Mouse (Mus musculus) mature B cell (primary cell): ENCODE measurements around the gene Nuf2.
"Not testable (repeated sequence)": the region's sequence is repeated elsewhere in the genome, so short reads cannot be mapped to it uniquely, and the experiment has no call there.

Source experiments
- in situ Hi-C: fragments of 300-500 bp; cut with MboI; formaldehyde crosslinking; loops from 2 replicates; pipeline ENCODE4 v1.14.3; 2019

The Nuf2 gene

GRCm38 (mm10) chr1:169530876-169531701 lies at the start of gene Nuf2:
TSS of gene Nuf2 (minus strand) at chr1:169531464.
- in situ Hi-C loops, result loop anchor here (25.0 kb wide), 2 partner anchors 406 to 681 kb away; partner anchors contain the start of genes Ccdc190 and Uhmk1

DNA sequence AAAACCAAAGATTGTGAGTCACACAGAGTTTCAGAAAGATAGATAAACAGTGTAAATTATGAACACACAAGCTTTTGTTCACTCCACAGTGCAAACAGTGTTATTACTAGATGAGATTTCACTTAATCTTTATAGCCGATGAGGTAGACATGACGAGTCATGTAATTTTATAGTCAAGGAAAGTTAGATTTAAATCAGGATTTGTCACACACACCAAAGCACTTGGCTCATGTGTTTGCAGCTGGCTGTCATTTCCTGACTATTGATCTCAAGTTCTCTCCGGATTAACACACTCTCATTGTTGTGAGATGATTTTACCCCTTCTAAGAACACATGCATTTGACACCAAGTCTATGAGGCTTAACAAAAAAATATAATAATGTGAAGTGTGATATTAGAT lies 48.3 kb upstream of the Nuf2 start:
- in situ Hi-C loops, result no loop called here

- in situ Hi-C loops, result no loop called here
Measured at GRCm38 (mm10) chr1:169574136-169574535, 42.9 kb upstream of the Nuf2 start.

DNA sequence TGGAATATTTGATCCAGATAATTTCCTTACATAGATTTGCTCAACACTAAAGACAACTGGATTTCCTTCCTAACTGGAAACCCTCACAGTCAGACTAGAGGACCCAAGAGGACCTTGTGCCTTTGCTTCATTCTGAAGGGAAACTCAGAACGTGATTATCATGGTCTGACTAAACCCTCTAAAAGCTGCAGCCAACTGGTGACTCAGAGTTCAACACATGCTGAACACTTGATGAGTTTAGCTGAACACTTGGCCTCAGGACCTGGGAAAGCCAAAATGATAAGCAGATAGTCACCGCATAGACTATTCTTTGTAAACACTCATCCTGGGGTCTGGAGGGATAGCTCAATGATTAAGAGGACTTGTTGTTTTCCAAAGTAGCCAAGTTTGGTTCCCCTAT lies 24.4 kb upstream of the Nuf2 start:
- in situ Hi-C loops, result no loop called here

GRCm38 (mm10) chr1:169555019-169555418 lies 23.8 kb upstream of the Nuf2 start:
- in situ Hi-C loops, result no loop called here

DNA sequence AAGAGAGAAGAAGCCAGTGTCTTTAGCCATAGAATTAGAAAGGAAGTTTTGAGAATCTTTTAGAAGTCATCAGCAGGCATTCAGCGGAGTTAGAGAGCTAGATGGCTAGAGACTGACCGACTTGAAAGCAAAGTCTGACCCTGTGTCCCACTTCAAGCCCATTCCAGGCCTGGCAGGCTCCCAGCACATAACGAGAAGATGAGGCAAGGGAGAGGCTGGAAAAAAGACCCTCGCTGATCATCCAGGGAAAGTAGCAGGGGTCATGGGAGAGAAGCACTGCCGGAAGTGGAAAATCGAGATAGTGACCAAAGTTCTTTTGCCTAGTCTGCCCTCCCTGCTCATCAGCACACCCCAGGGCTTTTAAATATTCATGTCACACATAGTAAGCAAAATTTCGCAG lies 22.2 kb upstream of the Nuf2 start:
- in situ Hi-C loops, result no loop called here

- in situ Hi-C loops, result loop anchor here (25.0 kb wide), 2 partner anchors 397 to 672 kb away; partner anchors contain the start of genes Ccdc190 and Uhmk1
Measured at GRCm38 (mm10) chr1:169540415-169540814, 9.2 kb upstream of the Nuf2 start.

DNA sequence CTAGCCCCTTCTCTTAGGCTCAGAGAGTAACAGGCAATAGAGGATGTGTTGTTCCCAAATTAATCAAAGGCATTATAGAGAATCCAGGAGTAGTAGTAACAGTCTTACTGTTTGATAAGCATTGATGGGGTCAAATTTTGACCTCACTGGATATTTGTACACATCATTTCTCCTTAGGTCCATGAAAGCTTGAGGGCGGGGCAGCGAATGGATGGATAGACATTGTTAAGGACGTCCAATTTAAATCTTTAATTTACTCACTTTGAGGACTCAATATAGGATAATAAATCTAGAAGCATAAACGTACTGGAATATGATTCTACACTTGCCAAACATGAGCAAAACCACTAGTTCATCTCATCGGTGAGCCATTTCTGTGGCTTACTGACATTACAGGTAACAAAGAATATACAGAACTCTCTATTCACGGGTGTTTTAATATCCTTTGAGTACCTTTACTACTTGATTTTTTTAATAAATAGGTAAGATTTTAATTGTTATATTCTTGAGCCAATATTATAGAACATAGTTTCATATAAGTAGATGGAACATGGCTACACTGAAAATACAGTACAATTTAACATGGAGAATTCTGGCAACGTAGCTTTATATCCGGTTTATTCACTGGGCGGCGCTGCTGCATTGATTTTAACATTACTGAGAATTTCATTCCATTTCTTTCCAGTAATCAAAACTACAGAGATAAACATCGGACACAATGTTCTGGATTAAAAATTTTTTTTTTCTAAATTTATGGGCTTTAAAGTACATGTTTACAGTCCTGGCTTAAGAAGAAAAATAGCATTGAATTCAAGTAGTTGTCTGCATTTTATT lies 655 bp upstream of the Nuf2 start:
- in situ Hi-C loops, result loop anchor here (25.0 kb wide), 2 partner anchors 405 to 680 kb away; partner anchors contain the start of genes Ccdc190 and Uhmk1

DNA sequence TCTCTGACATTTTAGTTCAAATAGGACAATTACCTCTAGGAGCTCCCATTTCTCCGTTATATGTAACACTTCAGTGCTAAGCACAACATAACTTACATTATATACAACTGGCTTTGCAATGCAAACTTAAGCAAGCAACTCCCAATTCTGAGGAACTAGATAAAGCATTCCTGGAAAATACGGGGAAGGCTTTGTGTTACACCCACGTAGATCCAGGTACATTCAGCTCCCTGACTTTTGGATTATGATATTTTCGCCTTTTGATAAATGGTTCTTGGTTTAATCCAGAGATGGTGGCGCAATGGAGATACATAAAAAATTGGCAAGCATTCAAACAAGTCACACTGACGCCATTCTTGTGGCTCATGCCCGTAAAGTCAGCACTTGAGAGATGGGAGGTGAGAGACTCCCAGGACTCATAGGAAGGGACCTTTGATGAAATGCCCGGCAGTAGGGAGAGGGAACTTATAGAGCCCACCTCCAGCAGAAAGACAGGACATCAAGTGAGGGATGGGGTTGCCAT lies 1.2 kb downstream of the Nuf2 start:
- in situ Hi-C loops, result loop anchor here (25.0 kb wide), 2 partner anchors 407 to 682 kb away; partner anchors contain the start of genes Ccdc190 and Uhmk1

- in situ Hi-C loops, result loop anchor here (25.0 kb wide), 2 partner anchors 411 to 686 kb away; partner anchors contain the start of genes Ccdc190 and Uhmk1
Measured at GRCm38 (mm10) chr1:169526006-169526680, 5.1 kb downstream of the Nuf2 start.

DNA sequence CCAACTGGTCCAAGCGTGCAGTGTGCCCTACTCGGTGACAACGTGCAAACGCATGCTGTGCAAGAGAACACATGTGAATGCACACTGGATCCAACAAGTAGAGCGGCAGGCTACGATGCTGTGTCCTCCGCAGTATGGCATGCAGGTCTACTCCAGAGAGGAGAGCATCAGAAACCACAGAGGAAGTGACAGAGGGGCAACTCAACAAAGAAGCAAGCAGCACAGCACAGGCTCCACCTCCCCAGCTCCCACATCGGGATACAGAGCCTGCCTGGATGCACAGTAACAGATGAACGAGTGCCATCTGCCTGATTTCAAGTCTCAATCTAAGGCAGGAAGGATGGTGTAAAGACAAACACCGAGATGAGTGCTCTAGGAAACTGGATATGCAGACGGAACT lies 11.9 kb downstream of the Nuf2 start:
- in situ Hi-C loops, result no loop called here

- in situ Hi-C loops, result not testable (repeated sequence)
Measured at GRCm38 (mm10) chr1:169517899-169518517, 13.3 kb downstream of the Nuf2 start.

GRCm38 (mm10) chr1:169517376-169517892 lies 13.8 kb downstream of the Nuf2 start:
- in situ Hi-C loops, result no loop called here

- in situ Hi-C loops, result no loop called here
Measured at GRCm38 (mm10) chr1:169506354-169506753, 24.9 kb downstream of the Nuf2 start.

GRCm38 (mm10) chr1:169502876-169503275 lies 28.4 kb downstream of the Nuf2 start:
- in situ Hi-C loops, result no loop called here

GRCm38 (mm10) chr1:169495621-169496020 lies 35.6 kb downstream of the Nuf2 start:
- in situ Hi-C loops, result no loop called here

- in situ Hi-C loops, result no loop called here
Measured at GRCm38 (mm10) chr1:169491561-169491960, 39.7 kb downstream of the Nuf2 start.

DNA sequence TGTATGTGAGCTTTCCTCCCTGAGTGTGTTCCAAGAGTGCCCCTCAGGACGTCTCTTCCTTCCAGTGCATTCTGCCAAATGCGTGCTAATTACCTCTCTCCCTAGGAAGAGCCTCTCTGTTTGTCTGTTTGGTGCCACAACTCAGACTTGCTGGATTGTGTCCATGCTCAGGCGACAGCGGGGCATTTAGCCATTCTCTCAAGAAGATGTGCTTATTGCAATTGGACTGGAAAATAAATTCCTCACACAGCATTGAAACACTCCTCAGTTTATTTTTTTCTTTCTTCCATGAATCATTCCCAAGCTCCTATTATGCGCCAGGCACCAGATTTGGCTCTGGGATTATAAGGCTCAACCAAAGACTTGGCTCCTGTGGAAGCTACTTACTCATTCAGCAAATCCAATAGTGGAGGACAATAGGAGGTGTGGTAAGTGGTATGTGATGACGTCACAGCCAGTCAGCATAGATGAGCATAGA lies 45.8 kb downstream of the Nuf2 start:
- in situ Hi-C loops, result no loop called here

DNA sequence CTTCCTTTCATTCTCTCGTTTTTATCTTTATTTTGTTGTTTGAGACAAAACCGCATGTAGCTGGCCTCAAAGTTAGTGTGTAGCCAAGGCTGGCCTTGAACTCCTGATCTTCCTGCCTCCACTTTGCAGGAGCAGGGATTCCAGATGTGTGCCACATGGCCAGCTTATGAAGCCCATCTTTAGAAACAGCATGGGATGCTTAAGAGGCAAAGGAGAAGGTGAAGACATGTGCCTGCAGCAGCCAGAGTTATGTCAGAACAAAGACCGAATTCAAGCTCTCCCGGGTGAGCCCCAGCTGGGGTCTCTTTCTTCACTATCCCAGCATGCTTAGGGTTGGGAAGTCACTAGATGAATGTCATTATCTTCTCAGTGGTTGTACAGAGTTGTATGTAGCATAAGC lies 46.7 kb downstream of the Nuf2 start:
- in situ Hi-C loops, result no loop called here

GRCm38 (mm10) chr1:169482596-169483335 lies 48.5 kb downstream of the Nuf2 start:
- in situ Hi-C loops, result no loop called here
